ENCODE assay signal across 12 mouse cellular contexts in genomic region chr9:43731880-43732279, GRCm38 (mm10).
"Had no signal": no experiment of that assay in that cellular context is flagged by ENCODE, and none has a peak within 500 bp of the region (broad histone marks: within the 10 kb centered on the region; RNA-seq: fewer than 3 reads in every experiment).

No protein-coding gene starts in this region.

- H3K4me2 ChIP-seq: kidney, embryonic 15.5 days; limb, embryonic 13.5 days; midbrain, embryonic 12.5 days had no signal

- H3K27ac ChIP-seq: kidney, embryonic 15.5 days; limb, embryonic 13.5 days; liver, embryonic 14.5 days; midbrain, embryonic 12.5 days had no signal

- H3K4me3 ChIP-seq: kidney, embryonic 15.5 days; limb, embryonic 13.5 days; midbrain, embryonic 12.5 days had no signal

- H3K9me3 ChIP-seq: kidney, embryonic 15.5 days; limb, embryonic 13.5 days; midbrain, embryonic 12.5 days had no signal

- DNase-seq: kidney, adult 2 months; kidney, postnatal 14 days; layer of hippocampus, postnatal 36 days; left cerebral cortex, postnatal 4 days; right cerebral cortex, adult 18-20 months; spleen, adult 18-20 months; thymus, postnatal 36 days had no signal

- H3K9ac ChIP-seq: kidney, embryonic 15.5 days; limb, embryonic 13.5 days; liver, embryonic 14.5 days; midbrain, embryonic 12.5 days had no signal

- H3K36me3 ChIP-seq: kidney, embryonic 15.5 days; limb, embryonic 13.5 days; midbrain, embryonic 12.5 days had no signal

- ATAC-seq: midbrain, embryonic 16.5 days had no signal
